Comparison of ENCODE assay signal across 20 mouse cellular contexts in genomic region chr9:96379551-96379950, GRCm38 (mm10).
"Had no signal": no experiment of that assay in that cellular context is flagged by ENCODE, and none has a peak within 500 bp of the region (broad histone marks: within the 10 kb centered on the region; RNA-seq: fewer than 3 reads in every experiment).

No protein-coding gene starts in this region.

- DNase-seq: gastrocnemius, adult 2 months; gastrocnemius, postnatal 10 days; gastrocnemius, postnatal 25 days; heart, postnatal 14 days; heart, postnatal 36 days; kidney, adult 18-20 months; kidney, adult 8-10 months; kidney, postnatal 10 days; kidney, postnatal 25 days; kidney, postnatal 4 days had no signal

- H3K4me1 ChIP-seq: hindbrain, embryonic 10.5 days; hindbrain, embryonic 12.5 days had no signal

- H3K4me3 ChIP-seq: gastrocnemius, adult 2 months; heart, embryonic 13.5 days; heart, embryonic 15.5 days; hindbrain, embryonic 10.5 days; hindbrain, embryonic 12.5 days; intestine, embryonic 15.5 days; layer of hippocampus, adult 2 months; left cerebral cortex, adult 2 months; limb, embryonic 10.5 days; limb, embryonic 12.5 days had no signal

- H3K36me3 ChIP-seq: heart, embryonic 13.5 days; heart, embryonic 15.5 days; hindbrain, embryonic 10.5 days; hindbrain, embryonic 12.5 days; intestine, embryonic 15.5 days; limb, embryonic 10.5 days; limb, embryonic 12.5 days had no signal

- H3K27ac ChIP-seq: gastrocnemius, adult 2 months; heart, embryonic 13.5 days; heart, embryonic 15.5 days; hindbrain, embryonic 10.5 days; hindbrain, embryonic 12.5 days; hindbrain, embryonic 14.5 days; intestine, embryonic 15.5 days; layer of hippocampus, adult 2 months; left cerebral cortex, adult 2 months; limb, embryonic 10.5 days; limb, embryonic 12.5 days had no signal

- H3K9me3 ChIP-seq: heart, embryonic 13.5 days; heart, embryonic 15.5 days; hindbrain, embryonic 10.5 days; hindbrain, embryonic 12.5 days; intestine, embryonic 15.5 days; limb, embryonic 10.5 days; limb, embryonic 12.5 days had no signal

- H3K27me3 ChIP-seq: heart, embryonic 13.5 days; heart, embryonic 15.5 days; hindbrain, embryonic 12.5 days; intestine, embryonic 15.5 days; limb, embryonic 12.5 days had no signal
